Mouse (Mus musculus) MEL (cell line): ENCODE data around the gene 1600002K03Rik.

Experiments
- CTCF ChIP-seq, 3 experiments: IDR thresholded peaks in 2 of 3; conservative IDR thresholded peaks in 1 of 3; 2 replicates each; pipeline ENCODE4 v1.5.1; 2011 to 2012; ENCODE audit warnings: low read length in 3 of 3, low read depth in 2 of 3, mild to moderate bottlenecking in 2 of 3, improper control_type of control experiment in 1 of 3, inconsistent platforms in 1 of 3, mixed read lengths in 1 of 3, moderate library complexity in 1 of 3; ENCODE audit not compliant: control insufficient read depth in 1 of 3, insufficient read depth in 1 of 3, poor library complexity in 1 of 3, severe bottlenecking in 1 of 3
- ETS1 ChIP-seq: IDR thresholded peaks from 2 replicates; pipeline ENCODE4 v1.6.1; 2012; ENCODE audit warnings: low read depth, mild to moderate bottlenecking, inconsistent platforms, low read length, improper control_type of control experiment, moderate library complexity
- MAX ChIP-seq: IDR thresholded peaks from 2 replicates; pipeline ENCODE4 v1.6.1; 2011; ENCODE audit warnings: low read length, improper control_type of control experiment
- MYC ChIP-seq: IDR thresholded peaks from 2 replicates; pipeline ENCODE4 v1.6.1; 2011; ENCODE audit warnings: low read depth, mild to moderate bottlenecking, low read length, improper control_type of control experiment, moderate library complexity
- POLR2A ChIP-seq, 2 experiments: IDR thresholded peaks; 2 replicates each; pipeline ENCODE4 v1.6.1; 2011 to 2012; ENCODE audit warnings: low read length in 2 of 2, mild to moderate bottlenecking in 2 of 2, control low read depth in 1 of 2, improper control_type of control experiment in 1 of 2, low read depth in 1 of 2, moderate library complexity in 1 of 2; ENCODE audit not compliant: control insufficient read depth in 1 of 2, insufficient read depth in 1 of 2, poor library complexity in 1 of 2
- SMC3 ChIP-seq: IDR thresholded peaks from 2 replicates; pipeline ENCODE4 v1.6.1; 2011; ENCODE audit warnings: low read depth, low read length, improper control_type of control experiment
- TAL1 ChIP-seq: IDR thresholded peaks from 2 replicates; pipeline ENCODE4 v1.6.1; 2012; ENCODE audit warnings: mild to moderate bottlenecking, inconsistent platforms, low read length, moderate library complexity, mixed read lengths
- TCF12 ChIP-seq: IDR thresholded peaks from 2 replicates; pipeline ENCODE4 v1.6.1; 2014; ENCODE audit warnings: low read depth, mild to moderate bottlenecking, inconsistent platforms, low read length, improper control_type of control experiment, moderate library complexity

DNA sequence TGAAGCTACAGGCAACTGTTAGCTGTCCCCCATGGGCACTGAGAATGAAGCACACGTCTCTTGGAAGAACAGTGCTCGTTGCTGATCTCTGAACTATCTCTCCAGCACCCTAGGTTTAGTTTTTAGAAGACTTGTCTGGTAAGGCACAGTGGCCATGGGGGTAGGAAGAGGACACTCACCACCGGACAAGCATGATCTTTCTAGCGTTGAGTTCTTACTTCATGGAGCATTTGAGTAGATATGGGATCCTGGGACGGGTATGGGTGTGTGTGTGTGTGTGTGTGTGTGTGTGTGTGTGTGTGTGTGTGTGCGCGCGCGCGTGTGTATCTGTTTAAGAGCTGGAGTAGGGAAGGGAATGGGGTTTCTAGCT, 32.1 kb upstream of the 1600002K03Rik start, which contains the start of gene Cbarp:
- TF ChIP-seq TAL1 = no peak
- no peak for TF ChIP-seq SMC3
- TF ChIP-seq POLR2A (IDR thresholded peaks at IDR 0.05; ENCODE audit: control insufficient read depth in 1 of 2, insufficient read depth in 1 of 2, low read depth in 1 of 2, low read length in 2 of 2, poor library complexity in 1 of 2) = no peak
- no peak for TF ChIP-seq MAX
- no peak for TF ChIP-seq CTCF (IDR thresholded peaks at IDR 0.05 in 2 of 3, conservative IDR thresholded peaks at IDR 0.05 in 1 of 3; ENCODE audit: control insufficient read depth in 1 of 3, insufficient read depth in 1 of 3, low read depth in 2 of 3, low read length in 3 of 3, poor library complexity in 1 of 3, severe bottlenecking in 1 of 3)
- no peak; the same call in 1 of the 2 replicates for TF ChIP-seq TCF12
- 0 out of 2 replicates have a peak, but pooled peaks have one; percentile 32 for TF ChIP-seq ETS1
- no peak for TF ChIP-seq MYC
